Mouse (Mus musculus) megakaryocyte-erythroid progenitor cell, adult 5-6 weeks (primary cell): ENCODE data around the gene Hist1h3h. TPM values are rescaled to one million over a fixed set of nuclear protein-coding genes. Genes with fewer than 3 reads are reported as not detected.

ENCODE experiments used
- ATAC-seq: replicated peaks from 2 replicates; pipeline ENCODE4 v1.8.0; 2016; ENCODE audit warnings: mild to moderate bottlenecking, inconsistent platforms; ENCODE audit not compliant: severe bottlenecking, poor library complexity, low FRiP score, low TSS enrichment
- total RNA-seq, 2 experiments: library from RNA; stranded (forward) in 1 of 2; stranded (reverse) in 1 of 2; fragments of 200-1000, 215-1000 nt in 1 of 2; fragments of >200 nt in 1 of 2; fragmentation: Nextera tagmentation in 1 of 2; gene quantifications; 2 replicates each; pipeline ENCODE4 v1.2.3; 2014 to 2017

The Hist1h3h gene
- total RNA-seq, 2 experiments from 2014 or later, result 175 TPM; not detected in 1

GRCm38 (mm10) chr13:21722993-21723836 is 5.8 kb downstream of the Hist1h3h start:
- ATAC-seq, result no peak

- peak; percentile 59 for ATAC-seq
Measured at GRCm38 (mm10) chr13:21727948-21728572, 10.6 kb downstream of the Hist1h3h start.

GRCm38 (mm10) chr13:21729544-21729943 is 12.1 kb downstream of the Hist1h3h start:
- no peak for ATAC-seq

GRCm38 (mm10) chr13:21733466-21733865 is 16.0 kb downstream of the Hist1h3h start:
- ATAC-seq, result no peak

GRCm38 (mm10) chr13:21734010-21734905 is 16.8 kb downstream of the Hist1h3h start:
- peak; percentile 60 for ATAC-seq

- ATAC-seq, result peak; percentile 89
Measured at GRCm38 (mm10) chr13:21734906-21735767, 17.7 kb downstream of the Hist1h3h start, which contains the start of gene Hist1h4j. Gene Hist1h4j, plus strand, starts transcription at chr13:21735064.

GRCm38 (mm10) chr13:21745006-21745405 is 27.5 kb downstream of the Hist1h3h start:
- no peak for ATAC-seq

GRCm38 (mm10) chr13:21749387-21750158 is 32.1 kb downstream of the Hist1h3h start:
- ATAC-seq, result peak; percentile 13

- ATAC-seq, result peak; percentile 43
Measured at GRCm38 (mm10) chr13:21750159-21751017, 32.9 kb downstream of the Hist1h3h start, which contains the start of gene Hist1h4k. Gene Hist1h4k, minus strand, starts transcription at chr13:21750505.

GRCm38 (mm10) chr13:21751417-21751816 is 34.0 kb downstream of the Hist1h3h start:
- no peak for ATAC-seq

GRCm38 (mm10) chr13:21751827-21752226 is 34.4 kb downstream of the Hist1h3h start:
- ATAC-seq, result no peak

- no peak for ATAC-seq
Measured at GRCm38 (mm10) chr13:21752356-21752755, 34.9 kb downstream of the Hist1h3h start.

GRCm38 (mm10) chr13:21753051-21753523 is 35.6 kb downstream of the Hist1h3h start:
- ATAC-seq, result peak; percentile 9

GRCm38 (mm10) chr13:21753524-21754285 is 36.2 kb downstream of the Hist1h3h start, which contains the start of the genes Hist1h2ak and Hist1h2bn:
Gene Hist1h2ak, minus strand, starts transcription at chr13:21753827.
Gene Hist1h2bn, plus strand, starts transcription at chr13:21754123.
- peak; percentile 78 for ATAC-seq

- peak; percentile 39 for ATAC-seq
Measured at GRCm38 (mm10) chr13:21754294-21755001, 37.0 kb downstream of the Hist1h3h start.
